Mouse (Mus musculus) C2C12 (cell line): ENCODE measurements around the gene Cnn2. TPM values are rescaled to one million over a fixed set of nuclear protein-coding genes. Genes with fewer than 3 reads are reported as not detected.

Experiments used
- H3K27me3 ChIP-seq: one replicate; pipeline ENCODE4 v1.6.1; 2011; ENCODE audit not compliant: control insufficient read depth, insufficient read depth, insufficient read length
- H3K36me3 ChIP-seq: one replicate; pipeline ENCODE4 v1.6.1; 2011; ENCODE audit not compliant: control insufficient read depth, insufficient read depth
- H3K4me3 ChIP-seq: one replicate; pipeline ENCODE4 v1.5.1; 2011; ENCODE audit warnings: mild to moderate bottlenecking, control low read depth; ENCODE audit not compliant: poor library complexity, insufficient read depth, severe bottlenecking
- H3K79me2 ChIP-seq: one replicate; pipeline ENCODE4 v1.6.1; 2011; ENCODE audit not compliant: control insufficient read depth, insufficient read depth
- H3K79me3 ChIP-seq: one replicate; pipeline ENCODE4 v1.6.1; 2011; ENCODE audit warnings: low read depth, control low read depth
- H3ac ChIP-seq: one replicate; pipeline ENCODE3; 2011; ENCODE audit warnings: low read depth; ENCODE audit not compliant: control insufficient read depth, insufficient read length
- CEBPB ChIP-seq: IDR thresholded peaks from one replicate; pipeline ENCODE4 v1.6.1; 2011; ENCODE audit warnings: low read depth, mild to moderate bottlenecking, control low read depth, moderate library complexity
- CTCF ChIP-seq: IDR thresholded peaks from one replicate; pipeline ENCODE4 v1.5.1; 2011; ENCODE audit not compliant: control insufficient read depth, insufficient read depth, insufficient read length
- FOSL1 ChIP-seq: IDR thresholded peaks from one replicate; pipeline ENCODE4 v1.8.0; 2011; ENCODE audit warnings: mild to moderate bottlenecking, low read length; ENCODE audit not compliant: poor library complexity, insufficient read depth, severe bottlenecking
- MAX ChIP-seq: IDR thresholded peaks from one replicate; pipeline ENCODE4 v1.6.1; 2011; ENCODE audit warnings: mild to moderate bottlenecking, control low read depth
- MYOD1 ChIP-seq: IDR thresholded peaks from one replicate; pipeline ENCODE4 v1.6.1; 2011; ENCODE audit warnings: low read depth; ENCODE audit not compliant: control insufficient read depth, insufficient read length
- MYOG ChIP-seq: IDR thresholded peaks from one replicate; pipeline ENCODE4 v1.6.1; 2011; ENCODE audit not compliant: control insufficient read depth, insufficient read length; ENCODE audit errors: extremely low read depth
- USF1 ChIP-seq: IDR thresholded peaks from one replicate; pipeline ENCODE4 v1.6.1; 2011; ENCODE audit warnings: low read depth, mild to moderate bottlenecking, control low read depth, moderate library complexity
- polyA plus RNA-seq: library from polyadenylated mRNA; unstranded; fragments of >200 nt; fragmentation: generic; extraction: Trizol; gene quantifications from one replicate; pipeline ENCODE4 v1.2.1, GENCODE M21; 2012; ENCODE audit warnings: missing spikeins

The Cnn2 gene
- polyA plus RNA-seq, 1 experiment, result 437 TPM

- H3K79me3 ChIP-seq, result peaks cover 2% of the 10 kb centered on the region
- TF ChIP-seq MYOG (no peak), FOSL1 (no peak), MAX (peak; percentile 64), CEBPB (no peak), USF1 (no peak), MYOD1 (no peak)
- peak overlapping the region; percentile 87 for H3ac ChIP-seq
- H3K4me3 ChIP-seq, result peak overlapping the region; percentile 66
- H3K36me3 ChIP-seq, result peaks cover 41% of the 10 kb centered on the region
- H3K27me3 ChIP-seq, result no peaks in the 10 kb centered on the region
- peaks cover 14% of the 10 kb centered on the region for H3K79me2 ChIP-seq
These were observed 8.8 kb downstream of the Cnn2 start for GRCm38 (mm10) chr10:79997034-79997760.

- no peak for TF ChIP-seq MYOD1
- no peak for TF ChIP-seq CTCF
- TF ChIP-seq USF1, result no peak
- TF ChIP-seq FOSL1, result no peak
- no peak for TF ChIP-seq MAX
- TF ChIP-seq CEBPB, result no peak
- TF ChIP-seq MYOG, result no peak
- no peaks in the 10 kb centered on the region for H3K27me3 ChIP-seq
- peak overlapping the region; percentile 47 for H3ac ChIP-seq
- H3K79me2 ChIP-seq, result peaks cover 8% of the 10 kb centered on the region
- H3K36me3 ChIP-seq, result peaks cover 34% of the 10 kb centered on the region
- H3K4me3 ChIP-seq, result peak overlapping the region; percentile 66
- peaks cover 2% of the 10 kb centered on the region for H3K79me3 ChIP-seq
These were observed 9.4 kb downstream of the Cnn2 start for GRCm38 (mm10) chr10:79997819-79998218.

- Histone ChIP-seq H3ac (no peak overlapping the region), H3K79me2 (no peaks in the 10 kb centered on the region), H3K4me3 (no peak overlapping the region), H3K79me3 (no peaks in the 10 kb centered on the region), H3K36me3 (peaks cover 10% of the 10 kb centered on the region), H3K27me3 (no peaks in the 10 kb centered on the region)
- TF ChIP-seq FOSL1 (no peak), MYOG (no peak), MAX (no peak), MYOD1 (no peak), USF1 (no peak), CTCF (no peak), CEBPB (no peak)
These were observed 13.6 kb downstream of the Cnn2 start for GRCm38 (mm10) chr10:80001945-80002344.

GRCm38 (mm10) chr10:80002829-80003228, 14.4 kb downstream of the Cnn2 start:
- no peak overlapping the region for H3ac ChIP-seq
- no peak for TF ChIP-seq USF1
- no peak for TF ChIP-seq CEBPB
- TF ChIP-seq MYOG, result no peak
- no peak for TF ChIP-seq MYOD1
- no peak for TF ChIP-seq FOSL1
- TF ChIP-seq CTCF, result no peak
- TF ChIP-seq MAX, result no peak
- no peak overlapping the region for H3K4me3 ChIP-seq
- H3K27me3 ChIP-seq, result no peaks in the 10 kb centered on the region
- H3K79me3 ChIP-seq, result no peaks in the 10 kb centered on the region
- no peaks in the 10 kb centered on the region for H3K79me2 ChIP-seq
- peaks cover 10% of the 10 kb centered on the region for H3K36me3 ChIP-seq

- Histone ChIP-seq H3K27me3 (no peaks in the 10 kb centered on the region), H3K4me3 (no peak overlapping the region), H3K79me3 (no peaks in the 10 kb centered on the region), H3ac (no peak overlapping the region), H3K79me2 (no peaks in the 10 kb centered on the region), H3K36me3 (peaks cover 10% of the 10 kb centered on the region)
- no peak for TF ChIP-seq USF1
- TF ChIP-seq MYOD1, result no peak
- TF ChIP-seq MYOG, result no peak
- TF ChIP-seq CTCF, result no peak
- no peak for TF ChIP-seq MAX
- TF ChIP-seq CEBPB, result no peak
- no peak for TF ChIP-seq FOSL1
These were observed 15.2 kb downstream of the Cnn2 start for GRCm38 (mm10) chr10:80003374-80004232.
